Mouse (Mus musculus) liver, adult 2 months (tissue): ENCODE measurements around the gene Rab5if. TPM values are rescaled to one million over a fixed set of nuclear protein-coding genes. Genes with fewer than 3 reads are reported as not detected.
"Not testable (repeated sequence)": the region's sequence is repeated elsewhere in the genome, so short reads cannot be mapped to it uniquely, and the experiment has no call there.

Experiments used
- DNase-seq: peaks from one replicate; pipeline ENCODE4 v3.0.0-alpha.2; 2011; ENCODE audit warnings: low read depth, low spot score; ENCODE audit errors: extremely low read depth
- H3K27ac ChIP-seq: fragments of 200-500 bp; replicated peaks from 2 replicates; pipeline ENCODE4 v1.5.1; 2012; ENCODE audit warnings: low read depth, mild to moderate bottlenecking, control low read depth, inconsistent platforms, low read length; ENCODE audit not compliant: insufficient read depth
- H3K27me3 ChIP-seq: fragments of 200-500 bp; 2 replicates; pipeline ENCODE4 v1.6.1; 2012; ENCODE audit warnings: mild to moderate bottlenecking, moderate library complexity, low read length, inconsistent platforms; ENCODE audit not compliant: control insufficient read depth, insufficient read depth
- H3K36me3 ChIP-seq: fragments of 200-500 bp; 2 replicates; pipeline ENCODE4 v1.6.1; 2012; ENCODE audit warnings: low read length, inconsistent platforms; ENCODE audit not compliant: control insufficient read depth, insufficient read depth
- H3K4me1 ChIP-seq: fragments of 200-500 bp; 2 replicates; pipeline ENCODE4 v1.6.1; 2011; ENCODE audit warnings: low read length; ENCODE audit not compliant: control insufficient read depth, insufficient read depth
- H3K4me3 ChIP-seq: fragments of 200-500 bp; 2 replicates; pipeline ENCODE4 v1.5.1; 2011; ENCODE audit warnings: low read depth, mild to moderate bottlenecking, control low read depth, low read length, moderate library complexity; ENCODE audit not compliant: insufficient read depth
- H3K79me2 ChIP-seq: fragments of 200-500 bp; 2 replicates; pipeline ENCODE4 v1.6.1; 2012; ENCODE audit warnings: inconsistent platforms, mild to moderate bottlenecking, low read length, moderate library complexity; ENCODE audit not compliant: control insufficient read depth, insufficient read depth
- H3K9ac ChIP-seq: fragments of 200-500 bp; 2 replicates; pipeline ENCODE4 v1.6.1; 2012; ENCODE audit warnings: low read depth, mild to moderate bottlenecking, control low read depth, inconsistent platforms, low read length
- CTCF ChIP-seq: fragments of 200-500 bp; IDR thresholded peaks from 2 replicates; pipeline ENCODE4 v1.5.1; 2011; ENCODE audit warnings: low read depth, low read length, control low read depth
- POLR2A ChIP-seq: fragments of 200-500 bp; IDR thresholded peaks from 2 replicates; pipeline ENCODE4 v1.6.1; 2011; ENCODE audit warnings: low read length, control low read depth; ENCODE audit not compliant: insufficient read depth; ENCODE audit errors: extremely low read depth
- WGBS: fragments of 180-500 bp; shearing (Covaris S2); methylation state at CpG from one replicate; pipeline ENCODE4 v1.1.7; 2018; 5-methylcytosine and 5-hydroxymethylcytosine counted together
- polyA plus RNA-seq: library from polyadenylated mRNA; depleted of rRNA; stranded (reverse); fragments of >200 nt; gene quantifications from 2 replicates; pipeline ENCODE4 v1.2.3, GENCODE M21; 2012
- total RNA-seq: library from RNA; depleted of rRNA; stranded (reverse); fragments of >200 nt; gene quantifications from 2 replicates; pipeline ENCODE4 v1.2.3, GENCODE M21; 2014

The Rab5if gene
- total and polyA plus RNA-seq, 2 experiments = 122 to 149 TPM

DNA sequence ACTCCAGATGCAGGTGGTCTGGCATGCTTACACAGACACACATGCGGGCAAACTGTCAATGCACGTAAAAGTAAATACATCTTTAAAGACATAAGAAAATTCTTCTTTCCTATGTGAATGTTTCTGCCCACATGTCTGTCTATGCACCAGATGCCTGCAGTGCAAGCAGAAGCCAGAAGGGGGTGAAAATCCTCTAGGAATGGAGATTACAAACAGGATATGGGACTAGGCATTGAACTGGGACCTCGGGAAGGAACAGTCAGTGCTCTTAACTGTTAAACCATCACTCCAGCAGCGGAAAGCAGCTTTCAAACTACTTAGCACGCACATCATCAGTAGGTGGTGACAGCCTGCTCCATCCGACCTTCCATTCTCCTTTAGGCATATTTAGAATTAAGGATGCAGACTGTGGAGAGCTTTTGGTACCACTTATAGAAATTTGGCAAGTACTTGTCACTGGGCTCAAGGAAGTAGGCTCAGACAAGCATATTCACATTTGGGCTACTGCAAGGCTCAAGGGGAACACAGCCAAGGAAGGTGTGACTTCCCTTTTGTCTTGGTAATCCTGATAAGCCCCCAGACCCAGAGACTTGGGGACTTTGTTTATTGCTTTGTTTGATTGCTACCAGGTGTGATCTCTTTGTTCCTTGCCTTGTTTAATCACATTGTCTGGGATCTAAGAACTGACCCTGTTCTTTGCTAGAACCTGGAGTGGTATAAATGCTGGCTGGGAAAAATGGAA, 42.2 kb downstream of the Rab5if start:
- 31% methylated on average over 6 of the region's 6 CpGs for WGBS
- DNase-seq = peak; percentile 12
- H3K27ac ChIP-seq = no peak overlapping the region

DNA sequence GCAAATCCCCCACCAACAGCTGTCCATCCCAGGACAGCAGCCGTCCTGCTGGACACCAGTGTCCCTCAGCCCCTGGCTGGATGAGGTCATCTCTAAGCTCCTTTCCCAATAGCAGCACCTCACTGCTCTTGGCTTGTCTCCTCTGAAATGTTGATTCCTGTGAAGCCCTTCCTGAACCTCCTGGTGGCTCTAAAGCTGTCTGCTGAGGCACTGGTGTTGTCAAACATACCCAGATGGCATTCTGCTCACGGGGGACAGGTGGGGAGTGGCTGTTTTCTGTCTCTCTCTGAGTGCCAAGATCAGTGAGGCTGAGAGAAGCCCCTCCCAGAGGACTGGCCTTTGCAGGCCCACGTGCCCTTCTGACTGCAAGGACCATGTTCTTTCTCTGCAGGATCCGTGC, 43.0 kb downstream of the Rab5if start:
- H3K27me3 ChIP-seq, H3K79me2 ChIP-seq, H3K4me3 ChIP-seq, H3K4me1 ChIP-seq, DNase-seq, H3K27ac ChIP-seq, H3K36me3 ChIP-seq, H3K9ac ChIP-seq: not testable (repeated sequence)
- 57% methylated on average over 4 of the region's 4 CpGs for WGBS

More for the DNA sequence above, 42.2 kb downstream of the Rab5if start:
- Histone ChIP-seq H3K79me2 (no peaks in the 10 kb centered on the region), H3K36me3 (no peaks in the 10 kb centered on the region), H3K9ac (no peak overlapping the region), H3K4me1 (no peaks in the 10 kb centered on the region), H3K27me3 (no peaks in the 10 kb centered on the region), H3K4me3 (no peak overlapping the region)
- no peak for TF ChIP-seq POLR2A
- TF ChIP-seq CTCF = peak; percentile 63

DNA sequence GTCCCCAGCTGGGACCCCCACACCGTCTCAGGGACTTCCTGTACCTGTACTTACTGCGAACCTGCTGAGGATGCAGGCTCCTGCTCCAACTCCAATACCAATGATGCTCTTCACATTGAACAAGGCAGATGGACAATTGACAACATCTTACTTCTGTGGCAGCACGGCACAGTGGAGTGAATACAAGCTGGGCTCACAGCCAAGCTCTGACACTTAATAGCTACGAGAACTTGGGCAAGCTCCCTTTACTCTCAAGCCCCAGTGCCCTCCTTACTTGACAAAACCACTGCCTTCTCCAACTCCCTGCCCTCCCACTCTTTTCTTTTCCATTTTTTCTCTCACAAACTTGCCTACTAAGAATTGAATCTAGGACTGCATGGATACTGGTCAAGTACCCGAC, 50.3 kb downstream of the Rab5if start:
- H3K4me1 ChIP-seq = no peaks in the 10 kb centered on the region
- H3K9ac ChIP-seq = no peak overlapping the region
- TF ChIP-seq CTCF (no peak), POLR2A (no peak)
- 73% methylated on average over 5 of the region's 5 CpGs for WGBS
- H3K4me3 ChIP-seq = no peak overlapping the region
- H3K27ac ChIP-seq = no peak overlapping the region
- no peak for DNase-seq
- H3K36me3 ChIP-seq = no peaks in the 10 kb centered on the region
- no peaks in the 10 kb centered on the region for H3K27me3 ChIP-seq
- no peaks in the 10 kb centered on the region for H3K79me2 ChIP-seq

DNA sequence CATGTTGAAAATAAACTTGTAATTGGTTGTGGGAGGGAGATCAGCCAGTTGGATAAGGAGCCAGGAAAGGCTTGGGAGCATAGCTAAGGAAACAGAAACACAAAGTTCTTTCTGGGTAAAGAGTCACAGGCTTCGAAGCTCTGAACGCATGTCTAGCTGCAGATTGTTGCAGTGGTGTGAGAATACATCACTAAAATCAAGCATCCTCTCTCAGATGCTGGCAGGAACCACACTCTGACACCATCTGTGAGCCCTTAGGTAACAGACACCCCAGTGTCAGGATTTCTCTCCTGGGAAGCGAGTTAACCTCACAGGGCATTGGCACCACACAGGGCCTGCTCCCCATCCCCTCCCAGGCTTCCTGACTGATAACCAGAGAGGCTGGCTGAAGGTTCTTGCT, 52.6 kb downstream of the Rab5if start:
- Histone ChIP-seq H3K36me3 (no peaks in the 10 kb centered on the region), H3K4me3 (no peak overlapping the region), H3K4me1 (no peaks in the 10 kb centered on the region), H3K27me3 (no peaks in the 10 kb centered on the region), H3K79me2 (no peaks in the 10 kb centered on the region), H3K27ac (no peak overlapping the region), H3K9ac (no peak overlapping the region)
- no peak for TF ChIP-seq CTCF
- no peak for TF ChIP-seq POLR2A
- no peak for DNase-seq
- WGBS = 85% methylated on average over 3 of the region's 3 CpGs

DNA sequence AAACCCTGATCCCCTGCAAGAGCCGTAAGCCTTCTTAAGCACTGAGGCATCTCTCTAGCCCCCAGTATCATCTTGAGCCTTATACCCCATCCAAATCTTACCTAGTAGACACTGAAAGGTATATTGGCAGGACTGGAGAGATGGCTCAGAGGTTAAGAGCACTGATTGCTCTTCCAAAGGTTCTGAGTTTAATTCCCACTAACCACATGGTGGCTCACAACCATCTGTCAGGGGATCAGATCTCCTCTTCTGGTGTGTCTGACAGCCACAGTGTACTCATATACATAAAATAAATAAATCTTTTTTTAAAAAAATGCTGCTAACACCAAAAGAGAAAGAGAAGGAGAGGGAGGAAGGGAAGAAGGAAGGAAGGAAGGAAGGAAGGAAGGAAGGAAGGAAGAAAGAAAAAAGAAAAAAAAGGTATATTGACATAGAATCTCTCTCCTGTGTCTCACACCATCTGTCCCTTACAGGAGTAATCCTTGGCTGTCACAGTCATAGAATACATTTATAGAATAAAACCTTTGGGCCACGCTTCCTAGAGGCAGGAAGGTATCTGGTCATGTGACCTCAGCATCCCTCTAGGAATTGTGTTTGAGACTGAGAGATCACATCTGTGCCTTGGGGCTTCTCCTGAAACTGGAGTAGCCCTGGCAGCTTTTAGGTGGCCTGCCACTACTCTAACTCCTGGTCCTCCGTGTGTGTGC, 53.6 kb downstream of the Rab5if start:
- no peaks in the 10 kb centered on the region for H3K4me1 ChIP-seq
- H3K79me2 ChIP-seq = no peaks in the 10 kb centered on the region
- no peak for TF ChIP-seq POLR2A
- TF ChIP-seq CTCF = no peak
- no peaks in the 10 kb centered on the region for H3K27me3 ChIP-seq
- H3K4me3 ChIP-seq = no peak overlapping the region
- no peaks in the 10 kb centered on the region for H3K36me3 ChIP-seq
- no peak overlapping the region for H3K9ac ChIP-seq
- no peak for DNase-seq
- no peak overlapping the region for H3K27ac ChIP-seq
- WGBS = 95% methylated on average over 3 of the region's 3 CpGs

DNA sequence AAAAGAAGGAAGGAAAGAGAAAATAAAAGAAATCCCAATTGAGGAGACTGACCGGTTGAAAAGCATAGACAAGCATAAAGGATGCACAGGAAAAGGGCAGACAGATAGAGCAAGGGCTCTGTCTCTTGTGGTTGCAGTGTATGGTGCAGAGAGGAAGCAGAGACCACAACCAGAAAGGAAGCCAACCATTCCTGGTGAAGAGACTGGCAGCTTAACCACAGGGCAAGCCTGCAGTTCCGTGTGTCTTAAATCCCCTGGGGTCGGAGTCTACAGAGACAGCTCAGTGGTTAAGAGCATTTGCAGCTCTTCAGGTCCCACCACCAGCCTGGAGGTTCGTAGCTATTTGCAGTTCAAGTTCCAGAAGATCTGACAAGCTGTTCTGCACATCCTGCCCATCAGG, 55.6 kb downstream of the Rab5if start:
- no peak for DNase-seq
- 70% methylated on average over 4 of the region's 4 CpGs for WGBS
- Histone ChIP-seq H3K4me1 (no peaks in the 10 kb centered on the region), H3K36me3 (no peaks in the 10 kb centered on the region), H3K9ac (no peak overlapping the region), H3K4me3 (no peak overlapping the region), H3K27ac (no peak overlapping the region), H3K27me3 (no peaks in the 10 kb centered on the region), H3K79me2 (no peaks in the 10 kb centered on the region)
- TF ChIP-seq CTCF (no peak), POLR2A (no peak)

DNA sequence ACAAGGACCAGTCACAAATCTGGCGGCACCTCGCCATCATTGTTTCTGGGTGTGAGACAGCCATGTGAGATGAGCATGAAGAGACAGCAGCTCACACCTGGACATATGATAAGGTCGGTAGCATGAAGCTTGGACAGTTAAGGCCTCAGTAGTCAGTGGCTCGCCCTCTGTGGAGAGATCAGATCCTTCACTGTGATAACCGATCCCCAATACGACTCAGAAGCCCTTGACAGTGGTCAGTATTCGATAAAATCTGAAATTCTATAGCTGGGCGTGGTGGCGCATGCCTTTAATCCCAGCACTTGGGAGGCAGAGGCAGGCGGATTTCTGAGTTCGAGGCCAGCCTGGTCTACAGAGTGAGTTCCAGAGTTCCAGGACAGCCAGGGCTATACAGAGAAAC, 56.3 kb downstream of the Rab5if start:
- H3K27me3 ChIP-seq, H3K36me3 ChIP-seq, H3K4me3 ChIP-seq, H3K27ac ChIP-seq, H3K79me2 ChIP-seq, DNase-seq, H3K9ac ChIP-seq, H3K4me1 ChIP-seq: not testable (repeated sequence)
- 90% methylated on average over 11 of the region's 11 CpGs for WGBS
